Mouse (Mus musculus): ENCODE measurements around the gene Lrrfip2. TPM values are rescaled to one million over a fixed set of nuclear protein-coding genes. Genes with fewer than 3 reads are reported as not detected.

Gene Lrrfip2
- polyA plus RNA-seq, 1 experiment from 2014 or later, result 43.5 TPM

- Histone ChIP-seq H3K9ac (peak overlapping the region; percentile 87), H3K4me3 (peak overlapping the region; percentile 82), H3K27ac (peak overlapping the region; percentile 95), H3K4me1 (peaks cover 31% of the 10 kb centered on the region), H3K36me3 (peaks cover 6% of the 10 kb centered on the region; the same call in 1 of the 2 replicates), H3K9me3 (no peaks in the 10 kb centered on the region), H3K4me2 (replicated peaks) (peak overlapping the region; percentile 70), H3K27me3 (no peaks in the 10 kb centered on the region)
- ATAC-seq (ENCODE audit: insufficient number of reproducible peaks, insufficient read depth, low FRiP score, low TSS enrichment), result no peak
- 14% methylated on average over 19 of the region's 19 CpGs for WGBS
Measured at GRCm38 (mm10) chr9:111272356-111272755, 155.0 kb downstream of the Lrrfip2 start.

DNA sequence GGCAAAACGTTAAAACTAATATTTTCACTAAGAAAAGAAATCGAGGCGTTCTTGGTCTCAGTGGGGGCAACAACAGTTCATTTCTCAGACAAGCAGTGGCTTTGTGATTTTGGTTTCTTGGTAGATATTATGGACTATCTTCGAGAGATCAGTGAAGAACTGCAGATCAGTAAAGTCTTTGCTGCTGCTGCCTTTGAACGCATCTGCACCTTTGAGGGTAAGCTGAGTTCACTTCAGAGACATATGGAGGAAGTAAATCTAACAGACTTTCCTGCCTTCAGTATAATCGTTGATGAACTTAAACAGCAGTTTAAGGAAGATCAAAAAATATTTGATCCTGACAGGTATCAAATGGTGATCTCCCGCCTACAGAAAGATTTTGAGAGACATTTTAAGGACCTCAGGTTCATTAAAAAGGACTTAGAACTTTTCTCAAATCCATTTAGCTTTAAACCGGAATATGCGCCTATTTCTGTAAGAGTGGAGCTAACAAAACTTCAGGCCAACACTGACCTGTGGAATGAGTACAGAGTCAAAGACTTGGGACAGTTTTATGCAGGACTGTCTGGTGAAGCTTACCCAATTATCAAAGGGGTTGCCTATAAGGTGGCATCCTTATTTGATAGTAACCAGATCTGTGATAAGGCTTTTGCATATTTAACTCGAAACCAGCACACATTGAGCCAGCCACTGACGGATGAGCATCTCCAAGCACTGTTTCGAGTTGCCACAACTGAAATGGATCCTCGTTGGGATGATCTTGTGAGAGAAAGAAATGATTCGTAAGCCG is 155.8 kb downstream of the Lrrfip2 start:
- H3K36me3 ChIP-seq, result peaks cover 10% of the 10 kb centered on the region
- no peaks in the 10 kb centered on the region for H3K9me3 ChIP-seq
- peak overlapping the region; percentile 82 for H3K4me3 ChIP-seq
- peaks cover 31% of the 10 kb centered on the region for H3K4me1 ChIP-seq
- H3K9ac ChIP-seq, result peak overlapping the region; percentile 87
- no peak for ATAC-seq (ENCODE audit: insufficient number of reproducible peaks, insufficient read depth, low FRiP score, low TSS enrichment)
- no peak overlapping the region for H3K27ac ChIP-seq
- peak overlapping the region; percentile 70 for H3K4me2 ChIP-seq (replicated peaks)
- 75% methylated on average over 15 of the region's 15 CpGs for WGBS
- H3K27me3 ChIP-seq, result no peaks in the 10 kb centered on the region

DNA sequence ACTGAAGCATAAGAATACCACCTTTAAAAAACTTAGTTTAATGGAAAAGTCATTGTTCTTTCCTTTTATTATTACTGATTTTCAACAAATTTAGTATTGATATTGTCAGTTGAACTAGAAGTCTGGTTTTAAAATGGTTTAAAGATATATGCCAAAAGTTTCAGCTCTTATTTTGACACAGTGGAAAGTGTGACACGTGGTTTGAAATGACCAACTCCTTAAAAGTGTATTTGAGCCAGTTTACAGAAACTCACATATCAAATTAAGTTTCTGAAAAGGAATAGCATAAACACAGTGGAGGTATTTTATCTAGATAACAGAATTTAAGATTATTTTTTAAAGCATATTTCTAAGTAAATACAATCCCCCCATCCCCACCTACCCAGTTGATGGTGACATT is 156.6 kb downstream of the Lrrfip2 start:
- Histone ChIP-seq H3K36me3 (peaks cover 17% of the 10 kb centered on the region), H3K9ac (no peak overlapping the region), H3K4me2 (replicated peaks) (peak overlapping the region; percentile 70), H3K27me3 (no peaks in the 10 kb centered on the region), H3K4me1 (peaks cover 31% of the 10 kb centered on the region), H3K27ac (no peak overlapping the region), H3K9me3 (no peaks in the 10 kb centered on the region), H3K4me3 (no peak overlapping the region)
- WGBS, result 96% methylated on average over 1 of the region's 1 CpGs
- no peak for ATAC-seq (ENCODE audit: insufficient number of reproducible peaks, insufficient read depth, low FRiP score, low TSS enrichment)

DNA sequence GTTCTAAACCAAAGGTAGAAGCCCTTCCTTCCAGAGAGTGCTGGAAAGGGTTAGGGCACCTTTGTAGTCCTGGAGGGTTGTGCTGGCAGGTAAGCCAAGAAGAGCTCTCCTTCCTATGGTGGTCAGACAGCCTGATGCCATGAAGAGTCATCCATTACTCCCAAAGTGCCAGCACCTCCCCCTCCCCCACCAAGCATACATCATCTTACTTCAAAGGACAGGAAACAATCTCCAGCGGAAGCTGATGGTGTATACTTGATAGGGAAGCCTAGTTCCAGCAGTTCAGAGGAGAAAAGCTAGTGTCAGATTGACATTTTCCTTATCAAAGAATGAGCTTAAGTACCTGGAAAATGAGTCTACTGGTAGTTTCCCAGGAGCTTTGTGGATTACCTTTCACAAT is 157.8 kb downstream of the Lrrfip2 start:
- Histone ChIP-seq H3K9me3 (no peaks in the 10 kb centered on the region), H3K4me3 (peak overlapping the region; percentile 18)
- 43% methylated on average over 1 of the region's 1 CpGs for WGBS

More for the DNA sequence above, 157.8 kb downstream of the Lrrfip2 start:
- H3K4me2 ChIP-seq (replicated peaks), result peak overlapping the region; percentile 70
- no peak overlapping the region for H3K27ac ChIP-seq
- peaks cover 30% of the 10 kb centered on the region for H3K4me1 ChIP-seq
- H3K36me3 ChIP-seq, result peaks cover 23% of the 10 kb centered on the region
- H3K9ac ChIP-seq, result no peak overlapping the region
- H3K27me3 ChIP-seq, result no peaks in the 10 kb centered on the region
- no peak for ATAC-seq (ENCODE audit: insufficient number of reproducible peaks, insufficient read depth, low FRiP score, low TSS enrichment)

Other genes with a start within 250 kb of the Lrrfip2 start
- 2.1 and 2.2 TPM in 2 replicates for gene Als2cl, start 237.7 kb upstream of the Lrrfip2 start, polyA plus RNA-seq (2016; fragmentation: Nextera tagmentation; extraction: Ambion mirVana)
- gene Tmie, start 237.5 kb upstream of the Lrrfip2 start, polyA plus RNA-seq (2016; fragmentation: Nextera tagmentation; extraction: Ambion mirVana), result 0.96 and 1.3 TPM in 2 replicates
- gene Fam240a, start 200.7 kb upstream of the Lrrfip2 start, polyA plus RNA-seq (2016; fragmentation: Nextera tagmentation; extraction: Ambion mirVana), result not detected in 2 replicates
- not detected in 2 replicates for gene Tdgf1, start 171.4 kb upstream of the Lrrfip2 start, polyA plus RNA-seq (2016; fragmentation: Nextera tagmentation; extraction: Ambion mirVana)
- gene Lrrc2, start 166.0 kb upstream of the Lrrfip2 start, polyA plus RNA-seq (2016; fragmentation: Nextera tagmentation; extraction: Ambion mirVana), result 0.15 TPM in 1 of 2 replicates, not detected in the other
- gene Rtp3, start 127.0 kb upstream of the Lrrfip2 start, polyA plus RNA-seq (2016; fragmentation: Nextera tagmentation; extraction: Ambion mirVana), result not detected in 2 replicates
- gene Ltf, start 98.3 kb upstream of the Lrrfip2 start, polyA plus RNA-seq (2016; fragmentation: Nextera tagmentation; extraction: Ambion mirVana), result 1.3 and 4.5 TPM in 2 replicates
- 0.92 and 0.93 TPM in 2 replicates for gene Ccrl2, start 60.1 kb upstream of the Lrrfip2 start, polyA plus RNA-seq (2016; fragmentation: Nextera tagmentation; extraction: Ambion mirVana)
- gene Mlh1, start 154.2 kb downstream of the Lrrfip2 start, polyA plus RNA-seq (2016; fragmentation: Nextera tagmentation; extraction: Ambion mirVana), result 42.4 and 45.2 TPM in 2 replicates
- 41.1 and 43.0 TPM in 2 replicates for gene Epm2aip1, start 154.3 kb downstream of the Lrrfip2 start, polyA plus RNA-seq (2016; fragmentation: Nextera tagmentation; extraction: Ambion mirVana)
- 0.31 and 0.34 TPM in 2 replicates for gene Trank1, start 194.1 kb downstream of the Lrrfip2 start, polyA plus RNA-seq (2016; fragmentation: Nextera tagmentation; extraction: Ambion mirVana)